Mouse (Mus musculus): ENCODE measurements around the gene 1700109H08Rik.

DNA sequence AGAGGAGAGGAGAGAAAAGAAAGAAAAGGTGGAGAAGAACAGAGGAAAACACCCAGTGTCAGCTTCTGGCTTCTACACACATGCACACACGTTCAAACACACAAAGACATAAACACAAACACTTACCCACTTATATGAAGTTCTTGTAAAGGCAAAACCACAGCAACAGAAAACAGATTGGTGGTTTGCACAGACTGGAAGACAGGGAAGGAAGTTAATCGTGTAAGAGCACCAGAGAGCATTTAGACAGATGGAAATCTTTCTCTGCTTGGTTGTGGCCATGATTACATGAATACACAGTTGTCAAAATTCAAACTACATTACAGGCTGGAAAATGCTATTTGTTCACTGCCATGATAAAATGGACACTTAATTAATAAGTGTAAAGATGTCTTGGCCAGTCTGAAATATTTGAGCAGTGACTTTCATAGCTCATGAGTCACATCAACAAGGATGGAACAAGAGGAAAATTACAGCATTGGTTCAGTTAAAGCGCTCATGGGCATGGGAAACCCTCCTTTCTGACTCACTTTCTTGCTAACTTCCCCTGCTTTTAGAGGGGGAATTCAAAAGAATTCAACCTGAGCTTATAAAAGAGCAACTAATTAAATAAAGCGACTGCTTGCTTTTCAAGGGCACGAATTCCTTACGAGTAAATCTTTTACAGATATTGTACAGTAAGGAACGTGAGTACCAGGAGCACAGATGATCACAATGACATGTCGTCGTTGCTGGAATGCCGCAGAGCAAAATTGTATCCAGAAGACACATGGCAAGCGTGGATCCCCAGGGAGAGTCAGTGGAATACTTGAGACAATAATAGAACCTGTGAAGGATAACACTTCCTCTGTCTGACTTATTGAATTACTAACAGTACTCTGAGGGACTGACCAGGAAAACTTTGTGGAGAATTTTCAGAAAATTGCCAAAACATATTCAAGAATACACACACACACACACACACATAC is 32.6 kb upstream of the 1700109H08Rik start:
- TF ChIP-seq CTCF (conservative IDR thresholded peaks at IDR 0.05; ENCODE audit: insufficient read depth, insufficient read length, low read depth, low read length), result no peak
- TF ChIP-seq POLR2A (IDR thresholded peaks at IDR 0.05; ENCODE audit: low read depth, low read length), result no peak

Data from kidney, adult 2 months (tissue).